Mouse (Mus musculus) stomach, embryonic 14.5 days (tissue): ENCODE measurements around the gene Fam171a2. TPM values are rescaled to one million over a fixed set of nuclear protein-coding genes. Genes with fewer than 3 reads are reported as not detected.
A peak's percentile ranks its signal among the peaks of the same experiment; 100 is the strongest.

ENCODE experiments used
- ATAC-seq: fragments of 200-750 bp; cut with Nextera tagmentation; 2 replicates; pipeline ENCODE4 v1.8.0; 2017; ENCODE audit warnings: low read depth, moderate TSS enrichment; ENCODE audit not compliant: insufficient number of reproducible peaks, insufficient read depth, low FRiP score
- H3K27ac ChIP-seq: fragments of 300-500 bp; sonication (generic); 2 replicates; pipeline ENCODE4 v1.5.1; 2014; ENCODE audit warnings: mild to moderate bottlenecking, low read length, moderate library complexity, mixed read lengths
- H3K27me3 ChIP-seq: fragments of 300-500 bp; sonication (generic); 2 replicates; pipeline ENCODE4 v1.6.1; 2014; ENCODE audit warnings: low read length, control low read depth, mixed read lengths; ENCODE audit not compliant: control insufficient read depth, insufficient read depth
- H3K36me3 ChIP-seq: fragments of 300-500 bp; sonication (generic); 2 replicates; pipeline ENCODE4 v1.6.1; 2014; ENCODE audit warnings: mild to moderate bottlenecking, control low read depth, low read length, moderate library complexity, mixed read lengths; ENCODE audit not compliant: control insufficient read depth, insufficient read depth
- H3K4me1 ChIP-seq: fragments of 300-500 bp; sonication (generic); 2 replicates; pipeline ENCODE4 v1.6.1; 2014; ENCODE audit warnings: low read length, control low read depth, mixed read lengths; ENCODE audit not compliant: control insufficient read depth, insufficient read depth
- H3K4me2 ChIP-seq: fragments of 300-500 bp; sonication (generic); replicated peaks from 2 replicates; pipeline ENCODE4 v1.6.1; 2014; ENCODE audit warnings: low read depth, low read length, control low read depth
- H3K4me3 ChIP-seq: fragments of 300-500 bp; sonication (generic); 2 replicates; pipeline ENCODE4 v1.5.1; 2014; ENCODE audit warnings: low read depth, low read length, control low read depth
- H3K9ac ChIP-seq: fragments of 300-500 bp; sonication (generic); replicated peaks from 2 replicates; pipeline ENCODE4 v1.6.1; 2014; ENCODE audit warnings: low read depth, mild to moderate bottlenecking, control low read depth, low read length, moderate library complexity, mixed read lengths
- H3K9me3 ChIP-seq: fragments of 300-500 bp; sonication (generic); 2 replicates; pipeline ENCODE4 v1.6.1; 2016; ENCODE audit warnings: low read depth, low read length, control low read depth; ENCODE audit not compliant: control insufficient read depth
- WGBS: fragments of 180-500 bp; shearing (Covaris S2); extraction: QIAGEN DNeasy Blood & Tissue Kit; methylation state at CpG from one replicate; pipeline ENCODE4 v1.1.7; 2014; 5-methylcytosine and 5-hydroxymethylcytosine counted together
- polyA plus RNA-seq: library from polyadenylated mRNA; unstranded; fragments of >200 nt; fragmentation: Nextera tagmentation; extraction: Ambion mirVana; gene quantifications from 2 replicates; pipeline ENCODE4 v1.2.1, GENCODE M21; 2014

Gene Fam171a2
- polyA plus RNA-seq, 1 experiment from 2014 or later = 8.0 TPM

- Histone ChIP-seq H3K9me3 (no peaks in the 10 kb centered on the region), H3K4me1 (peaks cover 18% of the 10 kb centered on the region; the same call in 1 of the 2 replicates), H3K4me2 (peak overlapping the region; percentile 90), H3K9ac (peak overlapping the region; percentile 6), H3K4me3 (peak overlapping the region; percentile 35), H3K36me3 (no peaks in the 10 kb centered on the region), H3K27ac (peak overlapping the region; percentile 78), H3K27me3 (no peaks in the 10 kb centered on the region)
- under 1% methylated on average over 37 of the region's 37 CpGs for WGBS
- ATAC-seq = peak; percentile 92
These were observed 19.7 kb upstream of the Fam171a2 start for GRCm38 (mm10) chr11:102467041-102467631.

GRCm38 (mm10) chr11:102465713-102466436, 18.4 kb upstream of the Fam171a2 start:
- Histone ChIP-seq H3K27me3 (no peaks in the 10 kb centered on the region), H3K36me3 (no peaks in the 10 kb centered on the region), H3K4me3 (no peak overlapping the region), H3K9ac (no peak overlapping the region), H3K27ac (peak overlapping the region; percentile 7; the same call in 1 of the 2 replicates), H3K9me3 (no peaks in the 10 kb centered on the region), H3K4me2 (no peak overlapping the region), H3K4me1 (peaks cover 18% of the 10 kb centered on the region; the same call in 1 of the 2 replicates)
- no peak for ATAC-seq
- WGBS = 18% methylated on average over 26 of the region's 26 CpGs

- Histone ChIP-seq H3K27ac (no peak overlapping the region), H3K27me3 (no peaks in the 10 kb centered on the region), H3K9ac (no peak overlapping the region), H3K36me3 (no peaks in the 10 kb centered on the region), H3K4me3 (no peak overlapping the region), H3K4me1 (peaks cover 18% of the 10 kb centered on the region; the same call in 1 of the 2 replicates), H3K4me2 (no peak overlapping the region), H3K9me3 (no peaks in the 10 kb centered on the region)
- ATAC-seq = no peak
- 96% methylated on average over 6 of the region's 6 CpGs for WGBS
These were observed 17.4 kb upstream of the Fam171a2 start for GRCm38 (mm10) chr11:102464901-102465300.

- Histone ChIP-seq H3K4me3 (no peak overlapping the region), H3K9me3 (no peaks in the 10 kb centered on the region), H3K9ac (no peak overlapping the region), H3K36me3 (no peaks in the 10 kb centered on the region), H3K27me3 (no peaks in the 10 kb centered on the region), H3K4me2 (no peak overlapping the region), H3K4me1 (peaks cover 13% of the 10 kb centered on the region; the same call in 1 of the 2 replicates), H3K27ac (no peak overlapping the region)
- WGBS = 76% methylated on average over 3 of the region's 3 CpGs
- no peak for ATAC-seq
These were observed 14.3 kb upstream of the Fam171a2 start for GRCm38 (mm10) chr11:102461764-102462163.

- no peak for ATAC-seq
- peaks cover 10% of the 10 kb centered on the region; the same call in 1 of the 2 replicates for H3K4me1 ChIP-seq
- no peaks in the 10 kb centered on the region for H3K36me3 ChIP-seq
- H3K4me2 ChIP-seq = no peak overlapping the region
- WGBS = 60% methylated on average over 16 of the region's 16 CpGs
- H3K9ac ChIP-seq = no peak overlapping the region
- no peak overlapping the region for H3K4me3 ChIP-seq
- H3K27me3 ChIP-seq = no peaks in the 10 kb centered on the region
- no peak overlapping the region for H3K27ac ChIP-seq
- no peaks in the 10 kb centered on the region for H3K9me3 ChIP-seq
These were observed 13.1 kb upstream of the Fam171a2 start for GRCm38 (mm10) chr11:102460541-102460940.

GRCm38 (mm10) chr11:102455740-102456396, 8.4 kb upstream of the Fam171a2 start:
- Histone ChIP-seq H3K9ac (no peak overlapping the region; the same call in 1 of the 2 replicates), H3K4me1 (peaks cover 13% of the 10 kb centered on the region; the same call in 1 of the 2 replicates), H3K36me3 (no peaks in the 10 kb centered on the region), H3K27ac (peak overlapping the region; percentile 66; the same call in 1 of the 2 replicates), H3K4me2 (peak overlapping the region; percentile 87), H3K27me3 (no peaks in the 10 kb centered on the region), H3K9me3 (no peaks in the 10 kb centered on the region), H3K4me3 (peak overlapping the region; percentile 49)
- WGBS = 0% methylated on average over 40 of the region's 40 CpGs
- peak; percentile 86 for ATAC-seq

- no peaks in the 10 kb centered on the region for H3K36me3 ChIP-seq
- no peak overlapping the region for H3K4me2 ChIP-seq
- H3K27me3 ChIP-seq = no peaks in the 10 kb centered on the region
- WGBS = 18% methylated on average over 10 of the region's 10 CpGs
- no peak overlapping the region for H3K27ac ChIP-seq
- H3K4me3 ChIP-seq = no peak overlapping the region
- ATAC-seq = no peak
- no peak overlapping the region for H3K9ac ChIP-seq
- no peaks in the 10 kb centered on the region for H3K9me3 ChIP-seq
- H3K4me1 ChIP-seq = peaks cover 23% of the 10 kb centered on the region; the same call in 1 of the 2 replicates
These were observed 5.6 kb upstream of the Fam171a2 start for GRCm38 (mm10) chr11:102453131-102453530.
